Mouse (Mus musculus) splenic B cell, adult 2 months (primary cell): ENCODE data around the gene Eif5a2.

ENCODE experiments used
- DNase-seq: peaks from one replicate; pipeline ENCODE4 v3.0.0-alpha.2; 2011; ENCODE audit warnings: low read depth, low spot score
- H3K27me3 ChIP-seq: 2 replicates; pipeline ENCODE4 v1.6.1; 2012; ENCODE audit warnings: mild to moderate bottlenecking, low read length, moderate library complexity, mixed read lengths; ENCODE audit not compliant: control insufficient read depth, poor library complexity, insufficient read depth, severe bottlenecking
- H3K36me3 ChIP-seq: 2 replicates; pipeline ENCODE4 v1.6.1; 2012; ENCODE audit warnings: mild to moderate bottlenecking, low read length, moderate library complexity, mixed read lengths; ENCODE audit not compliant: control insufficient read depth, poor library complexity, insufficient read depth, severe bottlenecking

The Eif5a2 gene

GRCm38 (mm10) chr3:28841886-28842649 is 61.0 kb downstream of the Eif5a2 start:
- H3K27me3 ChIP-seq = no peaks in the 10 kb centered on the region
- no peak for DNase-seq
- H3K36me3 ChIP-seq = no peaks in the 10 kb centered on the region

GRCm38 (mm10) chr3:28843231-28843630 is 62.2 kb downstream of the Eif5a2 start:
- DNase-seq = no peak
- no peaks in the 10 kb centered on the region for H3K36me3 ChIP-seq
- H3K27me3 ChIP-seq = no peaks in the 10 kb centered on the region

GRCm38 (mm10) chr3:28847115-28847514 is 66.0 kb downstream of the Eif5a2 start:
- no peaks in the 10 kb centered on the region for H3K27me3 ChIP-seq
- DNase-seq = no peak
- no peaks in the 10 kb centered on the region for H3K36me3 ChIP-seq
